Mouse (Mus musculus): ENCODE data around the gene Wdr77.
"Not testable (repeated sequence)": the region's sequence is repeated elsewhere in the genome, so short reads cannot be mapped to it uniquely, and the experiment has no call there.

Gene Wdr77

GRCm38 (mm10) chr3:105936111-105936510 lies 23.1 kb upstream of the Wdr77 start:
- CTCF ChIA-PET: interaction anchor here (0.6 kb wide), 1 partner anchor 487 kb away, joined by 4 read pairs; no protein-coding TSS in a partner anchor

GRCm38 (mm10) chr3:105951348-105951747 lies 7.8 kb upstream of the Wdr77 start:
- CTCF ChIA-PET: interaction anchor here (0.6 kb wide), 1 partner anchor 203 kb away, joined by 3 read pairs; no protein-coding TSS in a partner anchor

GRCm38 (mm10) chr3:105957235-105957634 lies 1.9 kb upstream of the Wdr77 start:
- CTCF ChIA-PET: interaction anchor here (0.5 to 0.7 kb wide), 2 partner anchors 22 to 27 kb away, joined by 5 to 6 read pairs; no protein-coding TSS in a partner anchor

- CTCF ChIA-PET: interaction anchor here (0.7 to 0.8 kb wide), 2 partner anchors 223 to 278 kb away, joined by 3 to 5 read pairs; no protein-coding TSS in a partner anchor
Measured at GRCm38 (mm10) chr3:105958204-105958603, 965 bp upstream of the Wdr77 start.

- CTCF ChIA-PET: no interaction called here
Measured at GRCm38 (mm10) chr3:105959585-105959984, 416 bp downstream of the Wdr77 start.

- CTCF ChIA-PET: no interaction called here
Measured at GRCm38 (mm10) chr3:105959999-105960398, 830 bp downstream of the Wdr77 start, which contains the start of gene Atp5f1. TSS of gene Atp5f1 (minus strand) at chr3:105960099.

GRCm38 (mm10) chr3:105960700-105961099 lies 1.5 kb downstream of the Wdr77 start:
- CTCF ChIA-PET: no interaction called here

- CTCF ChIA-PET: no interaction called here
Measured at GRCm38 (mm10) chr3:105971831-105972446, 12.8 kb downstream of the Wdr77 start.

- CTCF ChIA-PET: no interaction called here
Measured at GRCm38 (mm10) chr3:105973411-105973810, 14.2 kb downstream of the Wdr77 start, which contains the start of gene Ovgp1. TSS of gene Ovgp1 (plus strand) at chr3:105973711.

GRCm38 (mm10) chr3:105974174-105974573 lies 15.0 kb downstream of the Wdr77 start:
- CTCF ChIA-PET: no interaction called here

GRCm38 (mm10) chr3:105989611-105990010 lies 30.4 kb downstream of the Wdr77 start:
- CTCF ChIA-PET: not testable (repeated sequence)

- CTCF ChIA-PET: no interaction called here
Measured at GRCm38 (mm10) chr3:105991653-105992283, 32.6 kb downstream of the Wdr77 start.

- CTCF ChIA-PET: no interaction called here
Measured at GRCm38 (mm10) chr3:105994730-105995129, 35.6 kb downstream of the Wdr77 start.

- CTCF ChIA-PET: interaction anchor here (0.6 kb wide), 1 partner anchor 785 kb away, joined by 5 read pairs; no protein-coding TSS in a partner anchor
Measured at GRCm38 (mm10) chr3:106000707-106001375, 41.7 kb downstream of the Wdr77 start.

- CTCF ChIA-PET: interaction anchor here (0.6 to 1.0 kb wide), 3 partner anchors 9 to 784 kb away, joined by 3 to 7 read pairs (median 5); no protein-coding TSS in a partner anchor
Measured at GRCm38 (mm10) chr3:106001416-106002370, 42.5 kb downstream of the Wdr77 start.

- CTCF ChIA-PET: not testable (repeated sequence)
Measured at GRCm38 (mm10) chr3:106003360-106003759, 44.2 kb downstream of the Wdr77 start.

GRCm38 (mm10) chr3:106014546-106014945 lies 55.4 kb downstream of the Wdr77 start, which contains the start of gene Pifo:
TSS of gene Pifo (minus strand) at chr3:106014646.
- CTCF ChIA-PET: no interaction called here
